Mouse (Mus musculus): ENCODE results near the gene Ccdc92b. TPM values are rescaled to one million over a fixed set of nuclear protein-coding genes. Genes with fewer than 3 reads are reported as not detected.

Gene Ccdc92b
- polyA plus RNA-seq, 1 experiment from 2014 or later: 0.61 TPM

DNA sequence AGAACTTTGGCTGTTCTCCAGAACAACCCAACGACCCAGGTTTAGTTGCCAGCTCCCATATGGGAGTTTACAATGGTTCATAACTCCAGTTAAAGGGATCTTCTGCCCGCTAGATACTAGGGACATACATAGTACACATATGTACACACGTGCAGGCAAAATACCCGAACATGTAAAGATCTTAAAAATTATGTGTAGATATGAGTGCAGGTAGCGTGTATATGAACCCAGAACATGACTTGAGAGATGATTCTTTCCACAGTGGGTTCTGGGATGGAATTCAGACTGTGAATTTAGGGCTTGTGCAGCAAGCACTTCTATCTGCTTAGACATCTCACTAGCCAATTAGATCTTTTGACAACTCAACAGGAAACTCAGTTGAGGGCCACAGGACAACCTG lies 52.4 kb downstream of the Ccdc92b start:
- H3K36me3 ChIP-seq (ENCODE audit: control insufficient read depth, insufficient read depth, low read length): peaks cover 39% of the 10 kb centered on the region
- H3K4me2 ChIP-seq (replicated peaks; ENCODE audit: low read depth, low read length): no peak overlapping the region
- H3K4me3 ChIP-seq (ENCODE audit: low read depth, low read length): no peak overlapping the region
- no peaks in the 10 kb centered on the region for H3K27me3 ChIP-seq (ENCODE audit: control insufficient read depth, insufficient read depth, low read length)
- H3K9ac ChIP-seq (replicated peaks; ENCODE audit: low read depth, low read length): no peak overlapping the region
- 87% methylated on average over 5 of the region's 5 CpGs for WGBS
- H3K4me1 ChIP-seq (ENCODE audit: control insufficient read depth, insufficient read depth, low read length): no peaks in the 10 kb centered on the region
- H3K9me3 ChIP-seq (ENCODE audit: control insufficient read depth, low read depth, low read length): no peaks in the 10 kb centered on the region
- no peak for ATAC-seq (ENCODE audit: insufficient number of reproducible peaks, insufficient read depth, low FRiP score, low read depth)
- no peak overlapping the region for H3K27ac ChIP-seq (ENCODE audit: low read length)

GRCm38 (mm10) chr11:74672901-74673513 lies 53.6 kb downstream of the Ccdc92b start:
- H3K9ac ChIP-seq (replicated peaks; ENCODE audit: low read depth, low read length): no peak overlapping the region
- no peak overlapping the region for H3K27ac ChIP-seq (ENCODE audit: low read length)
- H3K4me2 ChIP-seq (replicated peaks; ENCODE audit: low read depth, low read length): no peak overlapping the region
- peaks cover 35% of the 10 kb centered on the region for H3K36me3 ChIP-seq (ENCODE audit: control insufficient read depth, insufficient read depth, low read length)
- no peak for ATAC-seq (ENCODE audit: insufficient number of reproducible peaks, insufficient read depth, low FRiP score, low read depth)
- no peak overlapping the region for H3K4me3 ChIP-seq (ENCODE audit: low read depth, low read length)
- no peaks in the 10 kb centered on the region for H3K9me3 ChIP-seq (ENCODE audit: control insufficient read depth, low read depth, low read length)
- no peaks in the 10 kb centered on the region for H3K27me3 ChIP-seq (ENCODE audit: control insufficient read depth, insufficient read depth, low read length)
- WGBS: 83% methylated on average over 6 of the region's 6 CpGs
- no peaks in the 10 kb centered on the region for H3K4me1 ChIP-seq (ENCODE audit: control insufficient read depth, insufficient read depth, low read length)

- Histone ChIP-seq H3K4me2 (replicated peaks; ENCODE audit: low read depth, low read length) (no peak overlapping the region), H3K4me1 (ENCODE audit: control insufficient read depth, insufficient read depth, low read length) (no peaks in the 10 kb centered on the region), H3K4me3 (ENCODE audit: low read depth, low read length) (no peak overlapping the region), H3K27ac (ENCODE audit: low read length) (no peak overlapping the region), H3K9ac (replicated peaks; ENCODE audit: low read depth, low read length) (no peak overlapping the region), H3K36me3 (ENCODE audit: control insufficient read depth, insufficient read depth, low read length) (peaks cover 40% of the 10 kb centered on the region), H3K9me3 (ENCODE audit: control insufficient read depth, low read depth, low read length) (no peaks in the 10 kb centered on the region), H3K27me3 (ENCODE audit: control insufficient read depth, insufficient read depth, low read length) (no peaks in the 10 kb centered on the region)
- WGBS: 88% methylated on average over 1 of the region's 1 CpGs
- no peak for ATAC-seq (ENCODE audit: insufficient number of reproducible peaks, insufficient read depth, low FRiP score, low read depth)
Measured at GRCm38 (mm10) chr11:74673561-74673960, 54.2 kb downstream of the Ccdc92b start.

DNA sequence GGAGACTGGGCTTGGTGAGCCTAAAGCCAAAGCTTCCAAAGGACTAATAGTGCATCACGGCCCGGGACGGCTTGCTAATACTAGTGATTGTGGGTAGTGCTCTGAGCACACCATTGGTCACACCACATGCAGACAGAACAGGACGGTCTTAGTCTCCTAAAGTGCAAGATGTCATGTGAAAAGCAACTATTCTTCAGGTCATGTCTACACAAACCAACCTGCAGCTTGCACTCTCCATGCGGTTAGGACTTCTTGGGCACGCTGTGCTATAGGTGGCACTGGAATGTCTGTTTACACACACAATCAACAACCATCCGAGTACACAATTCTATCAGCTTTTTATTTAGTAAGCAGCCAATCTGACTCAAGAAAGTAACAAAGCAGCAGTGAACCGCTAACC lies 55.3 kb downstream of the Ccdc92b start:
- H3K4me1 ChIP-seq (ENCODE audit: control insufficient read depth, insufficient read depth, low read length): no peaks in the 10 kb centered on the region
- no peak; the same call in 1 of the 2 replicates for ATAC-seq (ENCODE audit: insufficient number of reproducible peaks, insufficient read depth, low FRiP score, low read depth)
- H3K4me2 ChIP-seq (replicated peaks; ENCODE audit: low read depth, low read length): no peak overlapping the region
- H3K4me3 ChIP-seq (ENCODE audit: low read depth, low read length): no peak overlapping the region
- peaks cover 51% of the 10 kb centered on the region for H3K36me3 ChIP-seq (ENCODE audit: control insufficient read depth, insufficient read depth, low read length)
- H3K9me3 ChIP-seq (ENCODE audit: control insufficient read depth, low read depth, low read length): no peaks in the 10 kb centered on the region
- H3K27ac ChIP-seq (ENCODE audit: low read length): no peak overlapping the region
- H3K9ac ChIP-seq (replicated peaks; ENCODE audit: low read depth, low read length): no peak overlapping the region
- H3K27me3 ChIP-seq (ENCODE audit: control insufficient read depth, insufficient read depth, low read length): no peaks in the 10 kb centered on the region
- WGBS: 92% methylated on average over 8 of the region's 8 CpGs

DNA sequence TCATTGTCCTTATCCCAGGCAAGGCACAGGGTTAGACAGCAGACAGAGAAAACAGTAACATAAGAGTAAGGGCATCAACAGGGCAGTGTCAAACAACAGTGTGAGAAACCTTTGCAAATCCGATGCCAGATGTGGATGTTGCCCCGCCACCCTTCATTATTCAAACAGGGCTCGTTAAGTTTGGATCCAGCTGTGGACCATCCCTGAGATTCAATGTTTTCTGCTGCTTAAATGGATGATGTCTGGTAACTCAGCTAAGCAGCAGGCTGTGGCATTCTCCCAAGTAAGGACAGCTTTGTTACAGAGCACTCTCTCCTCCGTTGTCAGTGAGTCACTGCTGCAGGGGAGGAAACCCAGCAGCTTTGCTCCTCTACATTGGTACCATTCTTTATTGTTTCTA lies 55.8 kb downstream of the Ccdc92b start:
- WGBS: 89% methylated on average over 4 of the region's 4 CpGs
- ATAC-seq (ENCODE audit: insufficient number of reproducible peaks, insufficient read depth, low FRiP score, low read depth): no peak

More for the DNA sequence above, 55.8 kb downstream of the Ccdc92b start:
- Histone ChIP-seq H3K27ac (ENCODE audit: low read length) (no peak overlapping the region), H3K4me3 (ENCODE audit: low read depth, low read length) (no peak overlapping the region), H3K4me1 (ENCODE audit: control insufficient read depth, insufficient read depth, low read length) (no peaks in the 10 kb centered on the region), H3K9me3 (ENCODE audit: control insufficient read depth, low read depth, low read length) (no peaks in the 10 kb centered on the region), H3K9ac (replicated peaks; ENCODE audit: low read depth, low read length) (no peak overlapping the region), H3K4me2 (replicated peaks; ENCODE audit: low read depth, low read length) (no peak overlapping the region), H3K36me3 (ENCODE audit: control insufficient read depth, insufficient read depth, low read length) (peaks cover 54% of the 10 kb centered on the region), H3K27me3 (ENCODE audit: control insufficient read depth, insufficient read depth, low read length) (no peaks in the 10 kb centered on the region)

Other genes with a start within 250 kb of the Ccdc92b start
- 5.6 and 6.6 TPM in 2 replicates for gene Rap1gap2, start 8.7 kb upstream of the Ccdc92b start, polyA plus RNA-seq (2014; fragmentation: Nextera tagmentation; extraction: Ambion mirVana)
- 24.0 and 24.4 TPM in 2 replicates for gene Cluh, start 29.9 kb downstream of the Ccdc92b start, polyA plus RNA-seq (2014; fragmentation: Nextera tagmentation; extraction: Ambion mirVana)
- gene Pafah1b1, start 105.1 kb downstream of the Ccdc92b start, polyA plus RNA-seq (2014; fragmentation: Nextera tagmentation; extraction: Ambion mirVana): 77.2 and 77.7 TPM in 2 replicates
- 33.5 TPM in 2 replicates for gene Mettl16, start 151.2 kb downstream of the Ccdc92b start, polyA plus RNA-seq (2014; fragmentation: Nextera tagmentation; extraction: Ambion mirVana)
- 4.3 and 5.3 TPM in 2 replicates for gene Mnt, start 211.3 kb downstream of the Ccdc92b start, polyA plus RNA-seq (2014; fragmentation: Nextera tagmentation; extraction: Ambion mirVana)

All from stomach, embryonic 14.5 days (tissue).